ENCODE assay signal across 36 mouse cellular contexts in genomic region chr13:96749859-96750258, GRCm38 (mm10). TPM values are rescaled to one million over a fixed set of nuclear protein-coding genes. Genes with fewer than 3 reads are reported as not detected.
"Had no signal": no experiment of that assay in that cellular context is flagged by ENCODE, and none has a peak within 500 bp of the region (broad histone marks: within the 10 kb centered on the region; RNA-seq: fewer than 3 reads in every experiment).

No protein-coding gene starts in this region.

- H3K27me3 ChIP-seq: embryonic facial prominence, embryonic 12.5 days; embryonic facial prominence, embryonic 13.5 days; embryonic facial prominence, embryonic 15.5 days; forebrain, embryonic 12.5 days; forebrain, embryonic 13.5 days; forebrain, embryonic 15.5 days had no signal

- H3K4me2 ChIP-seq: embryonic facial prominence, embryonic 12.5 days; embryonic facial prominence, embryonic 13.5 days; embryonic facial prominence, embryonic 15.5 days; forebrain, embryonic 12.5 days; forebrain, embryonic 13.5 days; forebrain, embryonic 15.5 days had no signal

- ATAC-seq: forebrain, embryonic 13.5 days; forebrain, embryonic 14.5 days; forebrain, embryonic 15.5 days; forebrain, embryonic 16.5 days; forebrain, postnatal 0 days had no signal

- H3K27ac ChIP-seq: embryonic facial prominence, embryonic 10.5 days; embryonic facial prominence, embryonic 12.5 days; embryonic facial prominence, embryonic 13.5 days; embryonic facial prominence, embryonic 15.5 days; forebrain, embryonic 10.5 days; forebrain, embryonic 12.5 days; forebrain, embryonic 13.5 days; forebrain, embryonic 15.5 days; gastrocnemius, adult 2 months; heart, adult 2 months had no signal

- H3K4me3 ChIP-seq: embryonic facial prominence, embryonic 10.5 days; embryonic facial prominence, embryonic 12.5 days; embryonic facial prominence, embryonic 13.5 days; embryonic facial prominence, embryonic 15.5 days; erythroblast, embryonic 14.5 days; forebrain, embryonic 10.5 days; forebrain, embryonic 12.5 days; forebrain, embryonic 13.5 days; forebrain, embryonic 15.5 days; gastrocnemius, adult 2 months; heart, adult 2 months had no signal

- H3K9ac ChIP-seq: embryonic facial prominence, embryonic 12.5 days; embryonic facial prominence, embryonic 13.5 days; embryonic facial prominence, embryonic 15.5 days; forebrain, embryonic 12.5 days; forebrain, embryonic 13.5 days; forebrain, embryonic 15.5 days; forebrain, postnatal 0 days had no signal

- H3K36me3 ChIP-seq: embryonic facial prominence, embryonic 10.5 days; embryonic facial prominence, embryonic 12.5 days; embryonic facial prominence, embryonic 13.5 days; embryonic facial prominence, embryonic 15.5 days; forebrain, embryonic 10.5 days; forebrain, embryonic 12.5 days; forebrain, embryonic 15.5 days had no signal

- H3K4me1 ChIP-seq: embryonic facial prominence, embryonic 10.5 days; embryonic facial prominence, embryonic 12.5 days; embryonic facial prominence, embryonic 13.5 days; embryonic facial prominence, embryonic 15.5 days; forebrain, embryonic 10.5 days; forebrain, embryonic 12.5 days; forebrain, embryonic 13.5 days; forebrain, embryonic 15.5 days had no signal

- H3K9me3 ChIP-seq: embryonic facial prominence, embryonic 10.5 days; embryonic facial prominence, embryonic 12.5 days; embryonic facial prominence, embryonic 13.5 days; embryonic facial prominence, embryonic 15.5 days; forebrain, embryonic 12.5 days; forebrain, embryonic 13.5 days; forebrain, embryonic 15.5 days had no signal

- DNase-seq: cerebellum, adult 9-11 months; cerebellum, postnatal 10 days; cerebellum, postnatal 14 days; cerebellum, postnatal 25 days; cerebellum, postnatal 36 days; embryo, embryonic 11 days; forebrain, postnatal 0 days; gastrocnemius, adult 2 months; gastrocnemius, postnatal 10 days; gastrocnemius, postnatal 14 days; gastrocnemius, postnatal 25 days; gastrocnemius, postnatal 36 days; heart, adult 11 months; heart, adult 18-20 months; heart, adult 2 months had no signal

RNA-seq across cellular contexts. Expression of gene Ankrd31, which starts 1.8 kb away (rescaled TPM):
- total RNA-seq: common myeloid progenitor, adult 5-6 weeks; forebrain, postnatal 0 days; gastrocnemius, adult 18-20 months; gastrocnemius, adult 2 months; gastrocnemius, adult 8-10 months; gastrocnemius, postnatal 10 days; gastrocnemius, postnatal 14 days; gastrocnemius, postnatal 25 days; gastrocnemius, postnatal 36 days; gastrocnemius, postnatal 4 days; granulocyte monocyte progenitor cell, adult 5-6 weeks; heart, adult 18-20 months; heart, adult 2 months; heart, adult 8-10 months had no signal
- polyA plus RNA-seq: embryonic facial prominence, embryonic 10.5 days; embryonic facial prominence, embryonic 11.5 days; embryonic facial prominence, embryonic 12.5 days; embryonic facial prominence, embryonic 13.5 days; embryonic facial prominence, embryonic 14.5 days; embryonic facial prominence, embryonic 15.5 days; forebrain, embryonic 10.5 days; forebrain, embryonic 11.5 days; forebrain, embryonic 12.5 days; forebrain, embryonic 13.5 days; forebrain, embryonic 14.5 days; forebrain, embryonic 15.5 days; forebrain, embryonic 16.5 days; gonadal fat pad, adult 2 months; heart, adult 2 months had no signal
